Mouse (Mus musculus) G1E (cell line): ENCODE measurements around the gene Mtf1. TPM values are rescaled to one million over a fixed set of nuclear protein-coding genes. Genes with fewer than 3 reads are reported as not detected.

Source experiments
- ATAC-seq: 2 replicates; pipeline ENCODE4 v1.8.0; 2016; ENCODE audit warnings: mild to moderate bottlenecking; ENCODE audit not compliant: insufficient number of reproducible peaks, poor library complexity, low FRiP score, severe bottlenecking; ENCODE audit errors: extremely low read depth
- DNase-seq: peaks from one replicate; pipeline ENCODE4 v3.0.0; 2012; ENCODE audit warnings: low spot score
- H3K27me3 ChIP-seq: 2 replicates; pipeline ENCODE4 v1.6.1; 2012; ENCODE audit warnings: mild to moderate bottlenecking, low read length, inconsistent platforms; ENCODE audit not compliant: insufficient read depth
- H3K36me3 ChIP-seq: replicated peaks from 2 replicates; pipeline ENCODE3; 2012; ENCODE audit warnings: mild to moderate bottlenecking, inconsistent platforms
- H3K4me1 ChIP-seq: 2 replicates; pipeline ENCODE4 v1.6.1; 2012; ENCODE audit warnings: low read depth, low read length, inconsistent platforms, mixed read lengths; ENCODE audit not compliant: insufficient read depth
- H3K4me3 ChIP-seq: 2 replicates; pipeline ENCODE4 v1.5.1; 2012; ENCODE audit warnings: low read depth, mild to moderate bottlenecking, inconsistent platforms, low read length, moderate library complexity, mixed read lengths
- H3K9me3 ChIP-seq: replicated peaks from 2 replicates; pipeline ENCODE4 v1.6.1; 2012; ENCODE audit warnings: inconsistent platforms
- CTCF ChIP-seq: IDR thresholded peaks from 2 replicates; pipeline ENCODE4 v1.5.1; 2012; ENCODE audit warnings: low read depth, low read length, inconsistent platforms, mixed read lengths
- GATA1 ChIP-seq: IDR thresholded peaks from 2 replicates; pipeline ENCODE4 v1.6.1; 2012; ENCODE audit warnings: borderline replicate concordance, low read length, inconsistent platforms, mixed read lengths
- GATA2 ChIP-seq: IDR thresholded peaks from 2 replicates; pipeline ENCODE4 v1.6.1; 2012; ENCODE audit warnings: low read depth, low read length, inconsistent platforms, borderline replicate concordance
- POLR2AphosphoS5 ChIP-seq: IDR thresholded peaks from 2 replicates; pipeline ENCODE4 v1.6.1; 2012; ENCODE audit warnings: low read depth, low read length, inconsistent platforms; ENCODE audit not compliant: insufficient replicate concordance
- TAL1 ChIP-seq: conservative IDR thresholded peaks from 2 replicates; pipeline ENCODE4 v1.6.1; 2012; ENCODE audit warnings: low read depth, low read length, inconsistent platforms, mixed read lengths
- polyA plus RNA-seq: library from polyadenylated mRNA; stranded (reverse); fragments of >175 nt; gene quantifications from 2 replicates; pipeline ENCODE4 v1.2.3, GENCODE M21; 2012
- total RNA-seq, 2 experiments: library from RNA; stranded (forward) in 1 of 2; stranded (reverse) in 1 of 2; fragments of 200-1000 nt in 1 of 2; fragments of >200 nt in 1 of 2; fragmentation: Nextera tagmentation in 1 of 2; gene quantifications; 2 replicates each; pipeline ENCODE4 v1.2.3; 2014 to 2017

Mtf1 gene
- total and polyA plus RNA-seq, 3 experiments = 7.6 to 31.5 (median 22.5) TPM

DNA sequence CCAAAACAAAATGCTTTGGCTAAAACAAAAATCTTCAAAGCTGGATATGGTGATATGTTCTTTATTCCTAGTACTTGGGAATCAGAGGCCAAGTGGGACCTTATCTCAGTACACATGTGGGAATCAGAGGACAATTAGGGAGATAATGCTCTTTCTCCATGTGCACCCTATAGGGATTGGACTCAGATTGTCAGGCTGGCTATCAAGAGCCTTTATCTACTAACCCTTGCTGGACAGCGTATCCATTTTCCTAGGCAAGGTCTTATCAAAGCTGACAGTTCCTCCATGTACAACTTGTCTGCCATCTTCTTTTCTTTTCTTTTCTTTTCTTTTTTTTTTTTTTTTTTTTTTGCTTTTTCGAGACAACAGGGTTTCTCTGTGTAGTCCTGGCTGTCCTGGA, 28.5 kb upstream of the Mtf1 start:
- no peak overlapping the region; the same call in 1 of the 2 replicates for H3K4me3 ChIP-seq
- H3K9me3 ChIP-seq = no peaks in the 10 kb centered on the region
- H3K27me3 ChIP-seq = no peaks in the 10 kb centered on the region
- H3K36me3 ChIP-seq = peaks cover 77% of the 10 kb centered on the region
- ATAC-seq (peak; percentile 29), DNase-seq (no peak)
- peaks cover 78% of the 10 kb centered on the region for H3K4me1 ChIP-seq
- peak; percentile 75 for TF ChIP-seq TAL1
- TF ChIP-seq CTCF = no peak
- no peak for TF ChIP-seq GATA2
- no peak for TF ChIP-seq GATA1
- no peak for TF ChIP-seq POLR2AphosphoS5

DNA sequence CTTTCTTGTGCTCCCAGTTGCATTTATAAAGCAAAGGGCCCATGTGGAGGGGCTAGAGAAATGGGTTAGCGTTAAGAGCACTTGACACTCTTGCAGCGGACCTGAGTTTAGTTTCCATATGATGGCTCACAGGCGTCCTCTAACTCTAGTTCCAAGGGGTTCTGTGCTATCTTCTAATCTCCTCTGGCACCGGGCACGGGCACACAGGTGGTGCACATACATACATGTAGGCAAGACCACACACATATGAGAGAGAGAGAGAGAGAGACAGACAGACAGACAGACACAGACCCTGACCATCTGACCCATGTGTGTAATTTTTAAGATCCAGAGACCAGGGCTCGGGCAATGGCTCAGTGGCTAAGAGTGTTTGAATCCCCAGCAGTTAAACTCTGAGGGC, 27.9 kb upstream of the Mtf1 start:
- Histone ChIP-seq H3K4me3 (peak overlapping the region; percentile 43; the same call in 1 of the 2 replicates), H3K4me1 (peaks cover 73% of the 10 kb centered on the region), H3K9me3 (no peaks in the 10 kb centered on the region), H3K27me3 (no peaks in the 10 kb centered on the region), H3K36me3 (peaks cover 78% of the 10 kb centered on the region)
- DNase-seq = no peak
- no peak for ATAC-seq
- no peak for TF ChIP-seq GATA2
- TF ChIP-seq GATA1 = no peak
- TF ChIP-seq TAL1 = no peak
- TF ChIP-seq CTCF = no peak
- TF ChIP-seq POLR2AphosphoS5 = no peak

DNA sequence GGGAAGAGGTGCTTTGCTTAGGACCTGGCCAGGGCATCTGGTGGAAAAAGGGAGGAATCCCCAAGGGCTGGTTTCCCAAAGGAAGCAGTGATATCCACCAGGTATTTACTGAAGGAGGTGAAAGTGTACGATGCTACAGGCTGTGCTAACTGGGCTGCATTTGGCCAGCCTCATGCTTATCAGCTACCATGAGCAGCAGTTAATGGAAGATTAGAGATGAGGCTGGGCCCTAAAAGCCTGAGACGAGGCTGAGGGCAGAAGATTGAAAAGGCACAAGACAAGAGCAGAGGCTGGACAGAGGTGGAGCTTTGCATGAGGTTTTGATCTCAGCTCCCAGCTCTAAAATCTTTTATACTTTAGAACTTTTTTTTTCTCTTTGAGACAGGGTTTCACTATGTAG, 27.5 kb upstream of the Mtf1 start:
- H3K4me3 ChIP-seq = no peak overlapping the region; the same call in 1 of the 2 replicates
- H3K36me3 ChIP-seq = peaks cover 78% of the 10 kb centered on the region
- H3K27me3 ChIP-seq = no peaks in the 10 kb centered on the region
- DNase-seq (peak; percentile 45), ATAC-seq (peak; percentile 67)
- no peaks in the 10 kb centered on the region for H3K9me3 ChIP-seq
- peaks cover 69% of the 10 kb centered on the region for H3K4me1 ChIP-seq
- TF ChIP-seq CTCF = no peak
- no peak for TF ChIP-seq POLR2AphosphoS5
- no peak for TF ChIP-seq GATA1
- TF ChIP-seq TAL1 = peak; percentile 81

DNA sequence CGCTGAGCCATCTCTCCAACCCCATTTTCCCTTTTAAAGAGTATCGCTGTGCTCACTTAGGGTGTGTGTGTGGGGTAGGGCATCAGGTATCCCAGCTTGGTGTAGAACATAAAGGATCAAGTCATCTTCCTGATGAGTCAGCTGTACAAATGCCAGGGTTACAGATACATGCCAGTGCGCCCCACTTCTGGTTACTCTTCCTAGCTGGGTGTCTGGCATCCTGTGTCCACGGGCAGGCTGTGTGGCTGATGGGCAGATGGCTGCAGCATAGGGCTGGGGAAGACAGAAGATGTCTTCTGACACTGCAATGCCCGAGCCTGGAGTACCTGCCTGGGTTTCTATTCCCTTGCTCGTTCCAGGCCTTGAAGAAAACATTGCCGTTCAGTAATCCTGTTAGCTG, 20.5 kb upstream of the Mtf1 start:
- peaks cover 4% of the 10 kb centered on the region for H3K4me1 ChIP-seq
- DNase-seq (no peak), ATAC-seq (no peak)
- H3K9me3 ChIP-seq = no peaks in the 10 kb centered on the region
- no peaks in the 10 kb centered on the region for H3K27me3 ChIP-seq
- H3K36me3 ChIP-seq = peaks cover 96% of the 10 kb centered on the region
- H3K4me3 ChIP-seq = no peak overlapping the region
- no peak for TF ChIP-seq POLR2AphosphoS5
- no peak for TF ChIP-seq TAL1
- no peak for TF ChIP-seq GATA2
- no peak for TF ChIP-seq CTCF
- TF ChIP-seq GATA1 = no peak

DNA sequence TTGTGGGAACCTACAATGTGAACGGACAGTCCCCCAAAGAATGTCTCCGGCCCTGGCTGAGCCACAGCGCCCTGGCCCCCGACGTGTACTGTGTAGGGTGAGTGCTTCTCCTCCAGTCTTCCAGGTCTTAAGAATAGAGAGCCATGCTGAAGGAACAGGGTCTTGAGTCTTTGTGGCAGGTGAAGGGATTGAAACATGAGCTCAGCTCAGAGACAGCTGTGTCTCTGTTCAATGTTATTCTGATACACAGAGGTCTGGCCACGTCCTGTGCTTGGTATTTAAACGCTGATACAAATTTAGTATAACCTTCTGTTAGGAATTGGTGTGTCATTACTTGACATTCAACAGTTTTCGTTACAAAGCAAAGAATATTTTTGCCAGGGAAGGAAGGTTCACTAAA, 19.5 kb upstream of the Mtf1 start:
- H3K27me3 ChIP-seq = no peaks in the 10 kb centered on the region

DNA sequence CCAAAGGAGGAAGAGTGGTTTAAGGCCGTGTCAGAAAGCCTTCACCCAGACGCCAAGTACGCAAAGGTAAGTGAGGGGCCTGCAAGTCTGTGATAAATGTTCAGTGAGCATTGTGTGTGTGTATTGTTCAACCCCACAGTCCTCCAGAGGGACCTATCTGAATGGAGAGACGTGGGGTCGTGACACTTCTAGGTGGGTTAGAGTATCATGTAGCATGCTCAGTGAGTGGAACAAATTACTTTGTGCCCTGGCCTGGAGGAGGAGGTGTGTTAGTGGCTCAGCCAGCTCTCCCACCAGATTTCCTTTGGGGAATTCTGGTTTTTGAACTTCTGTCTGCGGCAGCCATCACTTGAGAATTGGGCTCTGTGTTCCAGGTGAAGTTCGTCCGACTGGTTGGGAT, 18.0 kb upstream of the Mtf1 start:
- TF ChIP-seq GATA1 = no peak
- TF ChIP-seq GATA2 = no peak
- TF ChIP-seq TAL1 = no peak
- no peak for TF ChIP-seq CTCF
- TF ChIP-seq POLR2AphosphoS5 = no peak

More for the DNA sequence above, 19.5 kb upstream of the Mtf1 start:
- no peak for ATAC-seq
- TF ChIP-seq GATA2 = no peak
- TF ChIP-seq TAL1 = no peak
- TF ChIP-seq CTCF = no peak
- TF ChIP-seq GATA1 = no peak
- no peak for TF ChIP-seq POLR2AphosphoS5
- Histone ChIP-seq H3K36me3 (peaks cover 96% of the 10 kb centered on the region), H3K9me3 (no peaks in the 10 kb centered on the region), H3K4me1 (no peaks in the 10 kb centered on the region), H3K4me3 (no peak overlapping the region)
- no peak for DNase-seq

DNA sequence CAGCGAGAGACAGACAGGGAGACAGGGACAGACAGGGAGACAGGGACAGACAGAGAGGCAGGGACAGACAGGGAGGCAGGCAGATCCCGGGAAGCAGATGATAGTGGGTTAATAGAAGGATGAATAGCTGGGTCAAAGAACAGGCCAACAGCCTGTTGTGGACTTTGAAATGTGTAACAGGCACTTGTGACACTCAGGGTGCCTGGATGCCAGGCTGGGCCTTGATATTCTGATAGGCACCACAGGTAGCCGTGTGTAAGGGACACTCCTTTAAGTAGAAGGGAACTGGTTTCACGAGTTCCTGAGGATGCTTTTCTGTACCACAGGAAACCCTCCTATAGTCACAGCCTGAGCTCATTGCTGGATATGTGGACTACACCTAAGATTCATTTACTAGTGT, 11.9 kb upstream of the Mtf1 start:
- TF ChIP-seq POLR2AphosphoS5 (no peak), GATA2 (no peak), GATA1 (no peak), TAL1 (no peak), CTCF (no peak)
- ATAC-seq (no peak), DNase-seq (no peak)
- Histone ChIP-seq H3K4me1 (no peaks in the 10 kb centered on the region), H3K27me3 (no peaks in the 10 kb centered on the region), H3K4me3 (no peak overlapping the region), H3K9me3 (no peaks in the 10 kb centered on the region), H3K36me3 (peaks cover 98% of the 10 kb centered on the region)

More for the DNA sequence above, 18.0 kb upstream of the Mtf1 start:
- no peak overlapping the region for H3K4me3 ChIP-seq
- H3K9me3 ChIP-seq = no peaks in the 10 kb centered on the region
- no peaks in the 10 kb centered on the region for H3K4me1 ChIP-seq
- H3K27me3 ChIP-seq = no peaks in the 10 kb centered on the region
- ATAC-seq = no peak
- no peak for DNase-seq
- H3K36me3 ChIP-seq = peaks cover 94% of the 10 kb centered on the region
